Mouse (Mus musculus) T-helper 2 cell (primary cell): ENCODE results near the gene Plch2.

Experiments
- in situ Hi-C: fragments of 300-600 bp; cut with MboI, MseI; formaldehyde crosslinking; loops from one replicate; pipeline ENCODE4 v1.15.1; 2025; ENCODE audit warnings: high pct_unique_total_duplicates

Gene Plch2

GRCm38 (mm10) chr4:155075137-155075536, 18.6 kb upstream of the Plch2 start:
- in situ Hi-C loops, result no loop called here

DNA sequence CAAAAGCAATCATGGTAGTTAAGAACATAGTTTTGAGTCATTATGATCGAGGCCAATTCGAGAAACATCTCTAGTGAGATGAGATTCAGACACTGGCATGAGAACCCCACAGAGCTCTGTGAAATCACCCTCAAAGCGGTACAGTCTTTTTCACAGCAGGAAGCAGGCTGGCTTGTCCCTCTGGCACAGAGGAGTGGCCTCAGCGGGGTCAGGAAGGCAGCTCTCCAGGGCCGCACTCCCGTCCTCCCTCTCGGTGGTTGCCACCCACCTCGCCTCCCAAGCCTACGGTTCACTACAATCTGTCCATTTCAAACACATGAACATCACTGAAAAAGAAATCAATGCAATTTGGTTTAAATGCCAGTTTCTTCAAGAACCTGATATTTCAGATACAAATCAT, 17.8 kb upstream of the Plch2 start:
- in situ Hi-C loops, result no loop called here

GRCm38 (mm10) chr4:155070921-155071320, 14.3 kb upstream of the Plch2 start:
- in situ Hi-C loops, result no loop called here

- in situ Hi-C loops, result no loop called here
Observed at GRCm38 (mm10) chr4:155070199-155070598, 13.6 kb upstream of the Plch2 start.

GRCm38 (mm10) chr4:155069191-155069590, 12.6 kb upstream of the Plch2 start:
- in situ Hi-C loops, result loop anchor here (10.0 kb wide), 1 partner anchor 84 kb away; no protein-coding TSS in a partner anchor

GRCm38 (mm10) chr4:155068357-155068972, 11.9 kb upstream of the Plch2 start:
- in situ Hi-C loops, result loop anchor here (10.0 kb wide), 1 partner anchor 84 kb away; no protein-coding TSS in a partner anchor

DNA sequence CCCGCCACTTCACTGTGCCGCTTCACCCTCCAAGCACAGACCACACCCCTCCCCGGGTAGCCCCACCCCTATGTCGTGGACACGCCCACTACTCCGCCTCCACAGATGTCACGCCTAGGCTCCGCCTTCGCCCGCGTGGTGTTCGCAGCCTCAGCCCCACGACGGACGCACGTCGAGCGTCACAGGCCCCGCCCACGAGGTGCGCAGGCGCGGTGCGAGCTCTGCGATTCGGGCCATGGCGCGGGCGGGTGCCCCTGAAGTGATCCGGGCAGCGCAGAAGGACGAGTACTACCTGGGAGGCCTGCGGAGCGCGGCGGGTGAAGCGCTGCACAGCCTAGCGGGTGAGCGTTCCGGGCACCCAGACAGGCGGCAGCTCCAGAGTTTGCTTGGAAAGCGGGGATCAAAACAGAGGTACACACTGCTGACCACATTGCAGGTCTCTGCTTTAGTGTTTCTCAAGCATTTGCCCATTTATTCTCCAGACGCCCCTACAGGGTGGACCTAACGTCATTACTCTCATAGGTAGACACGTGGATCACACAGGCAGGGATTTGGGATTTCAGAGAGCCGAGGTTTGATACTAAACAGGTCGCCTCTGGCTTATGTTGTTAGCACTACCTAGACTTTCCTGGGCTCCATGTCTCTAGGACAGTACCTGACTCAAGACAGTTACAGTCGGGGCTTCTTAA, 10.4 kb upstream of the Plch2 start, which contains the start of gene Pex10:
Gene Pex10 (plus strand): TSS at position 183 of the 689 bp plus-strand sequence.
- in situ Hi-C loops, result loop anchor here (10.0 kb wide), 1 partner anchor 82 kb away; no protein-coding TSS in a partner anchor

- in situ Hi-C loops, result loop anchor here (10.0 kb wide), 1 partner anchor 81 kb away; no protein-coding TSS in a partner anchor
Observed at GRCm38 (mm10) chr4:155065970-155066833, 9.6 kb upstream of the Plch2 start.

DNA sequence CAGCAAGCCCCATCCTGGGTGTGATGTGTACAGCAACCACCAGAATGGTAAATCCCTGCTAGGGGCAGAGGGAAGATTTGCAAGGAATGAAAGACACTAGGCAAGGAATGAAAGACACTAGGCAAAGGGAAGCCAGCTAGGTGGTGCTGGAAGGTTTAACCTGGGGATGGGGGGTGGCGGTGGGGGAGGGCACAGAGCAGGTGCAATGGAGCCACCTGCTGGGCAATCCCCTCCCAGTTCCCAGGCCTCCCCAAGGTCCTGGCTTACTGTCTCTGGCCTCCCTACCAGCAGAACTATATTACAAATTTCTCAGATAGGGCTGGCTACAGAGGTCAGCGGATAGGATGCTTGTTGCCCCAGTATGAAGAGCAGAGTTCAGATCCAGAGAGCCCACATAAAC, 7.9 kb upstream of the Plch2 start:
- in situ Hi-C loops, result loop anchor here (10.0 kb wide), 1 partner anchor 80 kb away; no protein-coding TSS in a partner anchor

- in situ Hi-C loops, result loop anchor here (10.0 kb wide), 1 partner anchor 79 kb away; no protein-coding TSS in a partner anchor
Observed at GRCm38 (mm10) chr4:155063895-155064294, 7.3 kb upstream of the Plch2 start.

- in situ Hi-C loops, result no loop called here
Observed at GRCm38 (mm10) chr4:155058325-155058724, 1.7 kb upstream of the Plch2 start.

DNA sequence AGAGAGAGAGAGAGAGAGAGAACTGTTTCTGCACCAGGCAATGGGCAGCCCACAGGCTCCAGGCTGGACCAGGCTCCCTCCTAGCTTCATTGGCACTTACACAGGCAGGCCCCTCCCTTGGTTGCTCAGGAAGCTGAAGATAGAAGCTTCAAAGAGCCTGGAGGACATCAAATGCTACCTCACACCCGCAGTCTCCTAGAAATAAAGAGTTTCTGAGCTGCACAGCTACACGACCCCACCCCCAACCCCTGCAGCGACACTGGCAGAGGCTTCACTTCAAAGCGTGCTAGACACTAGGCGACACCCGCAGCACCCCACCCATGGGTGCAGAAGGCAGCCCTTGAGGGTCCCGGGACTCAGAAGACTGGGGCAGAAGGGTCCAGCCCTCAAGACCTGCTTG, 6.5 kb downstream of the Plch2 start:
- in situ Hi-C loops, result loop anchor here (5.0 kb wide), 2 partner anchors 48 to 183 kb away; partner anchors contain the start of gene Mmel1

GRCm38 (mm10) chr4:155046636-155047035, 9.9 kb downstream of the Plch2 start:
- in situ Hi-C loops, result loop anchor here (25.0 kb wide), 1 partner anchor 559 kb away; no protein-coding TSS in a partner anchor

GRCm38 (mm10) chr4:155043289-155043625, 13.3 kb downstream of the Plch2 start:
- in situ Hi-C loops, result loop anchor here (25.0 kb wide), 1 partner anchor 556 kb away; no protein-coding TSS in a partner anchor

DNA sequence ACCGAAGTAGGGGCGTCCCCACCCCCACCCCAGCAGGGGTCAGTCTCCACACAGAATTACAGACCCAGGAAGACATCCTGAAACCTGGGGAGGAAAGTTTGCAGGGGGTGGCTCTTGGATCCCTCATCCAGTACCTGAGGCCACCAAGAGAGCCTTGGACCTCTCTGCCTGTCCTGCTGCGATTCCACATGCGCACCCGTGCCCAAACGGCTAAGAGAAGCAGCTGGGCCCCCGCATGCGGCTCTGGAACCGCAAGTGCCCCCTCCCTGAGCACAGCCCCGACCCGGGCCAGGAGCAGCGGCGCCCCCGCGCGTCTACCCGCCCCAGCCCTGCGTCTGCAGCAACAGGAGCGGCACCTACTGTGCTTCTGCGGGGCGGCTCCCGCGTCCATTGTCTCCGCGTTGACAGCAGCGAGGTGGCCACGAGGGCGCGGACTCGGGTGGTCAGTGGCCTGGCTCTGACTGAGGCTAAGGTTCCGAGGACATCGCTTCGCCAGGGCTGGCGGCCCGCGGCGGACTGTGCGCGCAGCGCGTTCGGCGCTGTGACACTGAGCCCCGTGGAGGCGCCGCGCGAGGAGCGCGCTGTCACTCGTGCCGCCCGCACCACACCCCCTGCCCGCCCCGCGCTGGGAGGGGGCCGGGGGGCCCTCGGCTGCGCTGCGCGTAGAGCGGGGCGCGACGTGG, 13.8 kb downstream of the Plch2 start:
- in situ Hi-C loops, result loop anchor here (25.0 kb wide), 1 partner anchor 555 kb away; no protein-coding TSS in a partner anchor

DNA sequence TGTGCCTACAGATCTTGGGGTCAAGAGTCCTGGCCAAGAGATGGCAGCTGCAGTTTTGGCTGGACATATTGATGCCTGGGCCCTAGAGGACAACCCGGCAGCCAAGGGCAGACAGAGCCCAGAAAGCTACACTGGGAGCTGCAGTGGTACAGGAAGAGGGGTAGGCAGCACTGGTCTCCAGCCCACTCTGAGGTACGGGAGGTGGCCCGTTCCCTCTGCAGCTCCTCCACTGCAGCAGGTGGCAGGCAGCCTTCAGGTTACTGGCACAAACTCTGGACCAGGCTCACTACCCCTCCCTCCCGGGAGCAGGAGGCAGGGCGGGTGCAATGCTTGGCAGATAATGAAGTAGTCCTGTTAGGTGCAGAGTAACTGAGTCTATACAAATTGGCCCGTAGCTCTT, 15.9 kb downstream of the Plch2 start:
- in situ Hi-C loops, result loop anchor here (25.0 kb wide), 1 partner anchor 553 kb away; no protein-coding TSS in a partner anchor

DNA sequence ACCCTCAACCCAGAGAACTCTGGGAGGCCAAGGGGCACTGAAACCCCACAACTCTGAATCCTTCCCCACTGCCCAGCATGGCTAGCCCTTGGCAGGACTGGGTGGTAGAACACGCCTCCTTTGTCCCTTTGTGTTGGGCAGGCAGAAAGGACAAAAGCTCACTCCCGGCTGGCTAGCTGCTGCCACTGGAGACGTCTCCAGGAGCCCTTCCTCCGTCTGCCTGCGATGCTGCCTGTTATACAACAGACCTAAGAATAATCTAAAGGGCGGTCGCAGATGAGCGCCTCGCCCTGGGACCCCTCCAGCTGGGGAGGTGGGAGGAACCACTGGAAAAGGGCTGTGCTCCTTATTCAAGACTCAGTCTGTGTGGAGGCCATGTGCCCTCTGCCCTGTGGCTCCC, 16.4 kb downstream of the Plch2 start:
- in situ Hi-C loops, result loop anchor here (25.0 kb wide), 1 partner anchor 553 kb away; no protein-coding TSS in a partner anchor

DNA sequence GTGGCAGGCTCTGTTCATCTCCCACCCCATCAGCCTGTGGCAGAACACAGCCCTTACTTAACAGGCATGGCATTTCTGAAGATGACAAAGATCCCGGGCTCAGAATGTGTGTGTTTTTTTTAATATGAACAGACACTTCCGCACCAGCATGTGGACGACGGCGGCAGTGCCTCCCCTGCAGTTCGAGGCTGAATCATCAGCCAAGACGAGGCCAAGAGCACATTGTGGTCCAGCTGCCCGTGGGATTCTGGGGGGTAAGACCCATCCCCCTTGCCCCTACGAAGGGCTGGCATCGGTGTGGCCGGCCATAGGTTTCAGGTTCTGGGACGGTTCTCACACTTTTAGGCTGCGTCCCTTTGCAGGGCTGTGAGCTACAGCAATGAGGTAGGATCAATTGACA, 21.8 kb downstream of the Plch2 start:
- in situ Hi-C loops, result loop anchor here (25.0 kb wide), 1 partner anchor 547 kb away; no protein-coding TSS in a partner anchor

- in situ Hi-C loops, result loop anchor here (25.0 kb wide), 1 partner anchor 547 kb away; no protein-coding TSS in a partner anchor
Observed at GRCm38 (mm10) chr4:155034202-155034601, 22.4 kb downstream of the Plch2 start.

DNA sequence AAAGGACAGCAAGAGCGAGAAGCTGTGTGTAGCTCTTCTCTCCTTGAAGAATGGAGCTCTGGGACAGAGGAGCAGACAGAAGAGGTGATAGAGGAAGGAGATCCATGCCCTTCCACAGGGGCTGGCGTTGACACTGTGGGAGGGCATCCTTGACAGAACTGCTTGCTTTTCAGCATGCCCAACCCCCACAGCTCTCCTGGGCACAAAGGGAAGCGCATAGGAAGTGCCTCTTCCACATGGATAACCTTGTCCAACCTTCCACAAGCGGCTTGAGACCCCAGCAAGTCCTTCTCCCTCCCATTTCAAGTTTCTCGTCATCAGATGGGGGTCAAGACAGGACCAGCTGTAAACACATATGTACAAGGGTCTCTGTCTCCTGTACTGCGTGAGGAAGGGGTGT, 23.5 kb downstream of the Plch2 start:
- in situ Hi-C loops, result loop anchor here (25.0 kb wide), 1 partner anchor 546 kb away; no protein-coding TSS in a partner anchor
